Mouse (Mus musculus): Measurements from ENCODE around the gene Kir3dl2. TPM values are rescaled to one million over a fixed set of nuclear protein-coding genes. Genes with fewer than 3 reads are reported as not detected.

Kir3dl2 gene
- 0.10 TPM in 1 of 2 replicates, not detected in the other for polyA plus RNA-seq (2021; fragmentation: Nextera tagmentation)
- long read RNA-seq, experiment 1, result 0 reads
- long read RNA-seq, experiment 2, result 0 reads

DNA sequence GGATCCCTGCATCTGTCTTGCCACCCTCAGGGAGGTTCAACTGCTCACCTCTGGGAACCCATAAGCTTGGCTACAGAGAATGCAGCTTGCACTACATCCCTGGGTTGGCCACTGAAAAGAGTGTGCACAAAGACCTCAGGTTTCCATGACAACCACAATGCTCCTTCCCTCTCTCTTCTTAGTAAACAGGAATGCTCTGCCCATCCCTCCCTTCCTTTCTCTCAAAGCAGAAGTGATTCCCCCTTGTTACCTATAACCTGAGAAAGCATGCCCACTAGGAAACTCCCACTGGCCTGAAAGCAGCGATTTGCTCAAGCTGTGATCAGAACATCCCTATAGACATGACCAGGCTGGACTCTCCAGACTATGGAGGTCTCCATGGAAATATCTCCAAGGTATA lies at the start of gene Kir3dl2:
Kir3dl2 (minus strand) TSS at position 101 of the 400 bp plus-strand sequence.

DNA sequence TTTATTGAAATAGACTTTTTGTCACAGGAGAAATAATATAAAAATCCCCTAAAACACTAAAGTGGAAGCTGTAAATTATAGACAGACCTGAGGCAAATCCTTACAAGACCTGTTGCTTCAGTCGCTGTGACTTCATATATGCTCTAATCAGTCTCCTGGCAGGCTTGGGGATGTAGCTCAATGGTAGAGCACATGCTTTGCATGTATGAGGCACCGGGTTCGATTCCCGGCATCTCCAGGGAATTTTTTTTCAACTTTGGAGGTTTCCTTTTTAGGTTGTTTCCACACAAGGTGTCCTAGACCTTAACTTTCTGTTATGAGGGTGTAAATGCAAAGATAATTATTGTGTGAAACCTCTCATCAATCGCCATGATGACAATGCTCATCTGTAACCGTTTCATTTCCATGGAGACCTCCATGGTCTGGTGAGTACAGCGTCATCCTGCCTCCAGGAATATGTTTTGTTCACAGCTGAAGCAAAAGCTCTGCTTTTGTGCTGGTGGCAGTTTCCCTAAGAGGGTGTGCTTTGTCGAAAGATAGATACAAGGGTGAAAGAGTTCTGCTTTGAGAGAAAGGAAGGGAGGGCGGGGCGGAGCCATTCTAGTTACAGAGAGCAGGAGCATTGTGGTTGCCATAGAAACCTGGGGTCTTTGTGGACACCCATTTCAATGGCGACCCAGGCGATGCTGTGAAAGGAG lies 46.5 kb upstream of the Kir3dl2 start, which contains the start of gene Tceal3:
Tceal3 (plus strand) TSS at position 644 of the 698 bp plus-strand sequence.

DNA sequence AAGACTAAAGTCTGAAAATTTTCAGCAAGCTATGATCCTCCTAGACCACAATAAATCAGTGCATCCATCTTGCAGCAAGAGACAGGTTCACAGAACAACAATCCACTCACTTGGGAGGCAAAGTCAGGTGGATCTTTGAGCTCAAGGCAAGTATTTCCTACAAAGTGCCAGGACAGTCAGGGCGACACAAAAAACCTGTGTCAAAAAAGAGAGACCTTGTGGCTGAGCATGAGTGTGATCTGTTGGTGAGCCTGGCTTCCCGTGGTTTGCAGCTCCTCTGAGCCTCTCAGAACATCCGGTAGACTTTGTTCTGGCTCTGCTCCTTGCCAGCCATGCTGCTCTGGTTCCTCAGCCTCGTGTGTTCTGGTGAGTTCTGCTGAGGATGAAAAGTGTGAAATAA lies 26.2 kb downstream of the Kir3dl2 start, which contains the start of gene Kir3dl1:
Kir3dl1 (plus strand) TSS at position 301 of the 400 bp plus-strand sequence.

Other genes starting within 250 kb of the Kir3dl2 start
- not detected in 2 replicates for gene Kir3dl1, start 26.1 kb downstream of the Kir3dl2 start, polyA plus RNA-seq (2021; fragmentation: Nextera tagmentation)
- 149 and 243 TPM in 2 replicates for gene Tceal3, start 46.8 kb upstream of the Kir3dl2 start, polyA plus RNA-seq (2021; fragmentation: Nextera tagmentation)
- gene Tceal1, start 163.9 kb upstream of the Kir3dl2 start, polyA plus RNA-seq (2021; fragmentation: Nextera tagmentation), result 25.8 and 28.0 TPM in 2 replicates
- 166 and 194 TPM in 2 replicates for gene Morf4l2, start 199.6 kb upstream of the Kir3dl2 start, polyA plus RNA-seq (2021; fragmentation: Nextera tagmentation)
- 0.12 TPM in 1 of 2 replicates, not detected in the other for gene Glra4, start 236.1 kb upstream of the Kir3dl2 start, polyA plus RNA-seq (2021; fragmentation: Nextera tagmentation)

Measured in left cerebral cortex, adult 6 months (tissue).